Mouse (Mus musculus) v-Abl transformed pro-B cells (cell line): ENCODE measurements at regions not wholly inside any gene's neighbourhood (a gene's known extent, or its start where the extent isn't known, plus 50 kb on each side); places are given as distances from the start of the nearest gene placed in this dataset.

Experiments
- in situ Hi-C, 2 experiments: fragments of 400-800 bp; cut with MboI; formaldehyde crosslinking; loops; one replicate each; pipeline ENCODE4 v1.15.1; 2025; ENCODE audit not compliant: unreplicated experiment in 2 of 2

DNA sequence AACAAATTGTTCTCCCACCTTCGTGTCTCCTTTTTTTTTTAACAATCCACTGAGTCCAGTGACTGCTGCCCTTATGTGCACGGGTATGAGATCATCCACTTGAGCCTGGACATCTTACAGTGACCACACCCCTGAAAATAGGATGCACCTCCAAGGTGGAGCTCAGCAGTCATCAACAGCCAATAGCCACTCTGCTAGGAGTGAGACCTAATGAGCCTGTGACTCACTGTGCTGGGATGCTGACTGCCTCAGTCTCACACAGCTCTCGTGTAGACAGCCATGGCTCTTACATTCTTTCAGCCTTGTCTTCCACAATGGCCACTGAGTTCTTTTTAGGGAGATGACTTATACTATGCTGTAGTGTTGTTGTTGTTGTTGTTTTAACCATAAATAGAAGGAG is 133.7 kb upstream of the Zfp462 start:
- in situ Hi-C loops, result no loop called here

DNA sequence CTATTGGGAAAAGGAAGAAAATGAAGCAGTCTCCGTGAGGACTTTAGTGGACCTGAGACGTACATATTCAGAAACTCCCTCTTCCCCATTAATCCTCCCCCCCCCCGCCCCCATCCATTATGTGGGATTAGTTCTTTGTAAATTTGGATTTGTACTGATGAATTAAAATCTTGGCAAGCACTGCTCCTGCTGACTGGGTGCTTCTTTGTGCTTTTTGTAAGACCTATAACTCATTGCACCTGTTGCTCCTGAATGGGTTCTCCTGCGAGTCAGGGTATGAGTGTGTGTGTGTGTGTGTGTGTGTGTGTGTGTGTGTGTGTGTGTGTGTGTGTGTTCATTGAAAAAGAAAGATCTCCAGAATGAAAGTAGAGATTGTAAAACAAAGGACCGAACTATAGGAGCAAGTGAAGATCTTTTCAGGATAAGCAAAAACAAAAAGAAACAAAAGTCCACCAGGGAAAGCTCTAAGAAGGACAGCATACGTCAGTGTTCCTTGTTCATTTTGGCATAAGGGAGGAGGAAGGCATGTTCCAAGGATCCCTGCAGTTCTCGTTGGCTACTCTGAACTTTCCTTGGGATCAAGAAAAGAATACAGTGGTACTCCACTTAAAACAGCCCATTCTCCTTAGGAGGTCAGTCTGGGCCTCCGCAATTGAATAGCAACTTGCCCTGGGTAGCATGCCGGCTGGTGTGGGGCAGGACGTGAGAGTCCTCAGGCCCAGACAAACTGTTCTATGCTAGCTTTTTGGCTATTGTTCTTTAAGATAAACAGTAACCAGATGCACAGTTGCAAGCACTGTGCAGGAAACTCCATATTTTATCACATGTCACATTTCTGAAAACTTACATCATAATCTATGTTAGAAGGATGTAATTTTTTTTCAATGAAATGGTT is 131.9 kb upstream of the Zfp462 start:
- in situ Hi-C loops, result no loop called here

DNA sequence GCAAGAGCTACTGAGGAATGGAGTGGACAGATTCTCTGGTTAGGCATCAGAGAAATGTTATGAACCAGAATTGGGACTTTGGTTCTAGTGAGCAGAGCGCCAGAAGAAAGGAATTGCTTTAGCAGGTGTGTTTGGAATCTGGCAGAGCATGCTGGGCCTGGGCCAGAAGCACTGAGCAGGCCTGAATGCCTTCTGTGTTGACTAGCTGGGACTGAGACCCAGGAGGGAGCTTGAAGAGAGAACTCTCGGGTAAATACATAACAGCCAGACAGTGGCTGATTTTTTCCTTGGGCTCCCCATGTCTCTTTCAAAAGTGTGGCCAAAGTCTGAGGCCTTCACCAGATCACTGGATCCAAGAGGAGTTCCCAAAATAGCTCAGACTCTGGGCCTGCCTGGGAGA is 107.5 kb upstream of the Zfp462 start:
- in situ Hi-C loops, result no loop called here

DNA sequence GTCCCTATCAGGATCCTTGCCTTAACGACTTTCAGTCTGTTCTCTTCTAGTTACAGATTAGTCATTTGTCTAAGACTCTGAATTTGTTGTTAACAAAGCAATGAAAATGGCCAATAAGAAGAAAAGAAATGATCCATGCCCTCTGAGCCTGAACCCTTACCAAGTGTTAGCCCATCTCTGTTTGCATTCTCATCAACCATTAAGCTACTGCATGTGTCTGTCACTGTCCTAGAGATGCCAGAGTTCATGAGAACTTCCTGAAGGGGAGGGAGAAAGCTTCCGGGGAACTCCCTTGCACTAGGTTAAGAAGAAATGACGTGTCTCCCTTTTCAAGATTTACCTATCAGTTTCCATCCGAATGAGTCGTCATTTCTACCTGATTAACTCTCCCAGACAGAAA is 106.7 kb upstream of the Zfp462 start:
- in situ Hi-C loops, result no loop called here

DNA sequence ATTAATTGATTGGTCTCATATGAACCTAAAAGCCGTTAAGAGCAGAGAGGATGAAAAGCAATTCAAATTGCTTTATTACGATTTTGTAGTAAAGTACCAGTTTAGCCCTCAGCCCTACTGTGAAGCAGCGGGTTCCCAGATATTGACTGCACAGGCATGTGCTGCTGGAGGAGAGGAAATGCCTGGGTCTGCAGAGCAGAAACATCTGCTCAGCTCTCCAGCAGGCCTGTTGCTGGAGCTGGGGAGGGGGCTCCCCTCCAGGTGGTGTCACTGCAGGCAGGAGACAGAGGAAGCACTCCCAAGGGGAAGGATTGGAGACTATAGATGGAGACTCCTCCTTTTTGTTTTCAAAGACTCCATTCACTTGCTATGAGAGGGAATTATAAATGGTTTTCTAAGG is 106.1 kb upstream of the Zfp462 start:
- in situ Hi-C loops, result no loop called here

DNA sequence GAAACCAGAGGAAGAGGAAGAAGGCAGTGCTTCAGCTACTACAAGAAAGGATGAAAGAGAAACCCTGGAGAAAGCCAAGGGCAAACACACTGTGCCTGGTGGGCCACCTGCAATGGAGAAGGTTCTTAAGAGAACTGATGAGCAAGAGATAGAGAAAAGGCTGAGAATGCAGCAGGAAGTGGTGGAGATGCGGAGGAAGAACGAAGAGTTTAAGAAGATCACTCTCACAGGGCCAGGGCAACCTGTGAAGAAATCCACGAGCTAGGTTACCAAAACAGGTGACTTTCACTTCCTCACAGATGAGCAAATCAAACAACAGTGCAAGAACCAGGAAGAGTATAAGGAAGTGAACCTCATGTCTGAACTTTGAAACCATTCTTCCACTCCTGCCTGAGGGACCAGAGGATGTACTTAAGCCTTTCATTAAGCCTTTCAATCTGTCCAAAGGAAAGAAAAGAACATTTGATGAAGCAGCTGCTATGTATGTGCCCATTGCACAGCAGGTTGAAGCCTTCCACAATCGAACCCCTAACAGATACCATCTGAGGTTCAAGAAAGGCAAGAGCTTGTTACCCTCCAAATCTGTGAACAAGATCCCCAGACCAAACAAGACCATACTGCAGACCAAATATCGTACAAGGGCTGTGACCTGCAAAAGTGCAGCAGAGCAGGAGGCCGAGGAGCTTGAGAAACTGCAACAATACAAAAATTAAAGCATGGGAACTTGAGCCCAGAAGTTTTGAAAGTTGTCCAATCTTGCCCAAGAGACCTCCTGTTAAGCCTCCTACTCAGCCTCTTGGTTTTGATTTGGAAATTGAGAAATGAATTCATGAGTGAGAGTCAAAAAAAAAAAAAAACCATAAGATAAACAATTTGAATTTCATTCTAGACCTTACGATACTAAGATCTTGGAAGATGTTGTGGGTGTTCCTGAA is 91.6 kb upstream of the Zfp462 start:
- in situ Hi-C loops, result no loop called here

DNA sequence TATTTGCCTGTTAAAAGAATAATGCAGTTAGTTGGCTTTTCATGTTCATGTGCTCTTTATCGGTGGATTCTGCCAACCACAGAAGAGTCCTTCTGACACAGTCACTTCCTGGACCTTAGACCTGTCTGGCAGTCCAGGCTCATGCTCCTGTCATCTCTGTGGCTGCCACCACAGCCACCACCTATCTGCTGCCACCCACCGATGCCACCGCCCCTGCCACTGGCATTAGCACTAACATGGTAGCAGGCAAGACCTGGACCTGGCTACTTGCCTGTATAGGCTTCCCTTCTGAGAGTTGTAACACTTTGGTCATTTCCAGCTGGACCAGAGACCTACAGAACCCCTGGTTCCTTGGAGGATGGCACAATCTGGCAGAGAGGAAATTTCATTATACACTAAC is 86.2 kb upstream of the Zfp462 start:
- in situ Hi-C loops, result no loop called here

DNA sequence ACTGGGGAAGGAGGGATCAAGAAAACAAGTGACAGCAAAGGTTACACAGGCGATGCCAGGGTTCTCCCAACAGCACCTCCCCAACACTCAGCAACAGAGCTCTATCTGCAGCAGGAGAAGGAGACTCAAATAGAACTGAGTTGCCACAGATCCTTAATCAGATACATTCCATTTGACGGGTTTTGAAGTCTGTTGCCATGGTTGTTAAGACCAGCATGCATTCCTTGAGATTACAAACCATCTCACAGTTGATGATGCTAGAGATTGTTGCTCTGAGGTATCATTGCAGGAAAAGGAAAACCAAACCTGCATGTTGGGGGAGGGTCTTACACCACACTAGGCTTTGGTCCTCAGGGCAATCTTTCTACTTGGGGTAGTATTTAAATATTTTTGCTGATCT is 78.8 kb upstream of the Zfp462 start:
- in situ Hi-C loops, result no loop called here

DNA sequence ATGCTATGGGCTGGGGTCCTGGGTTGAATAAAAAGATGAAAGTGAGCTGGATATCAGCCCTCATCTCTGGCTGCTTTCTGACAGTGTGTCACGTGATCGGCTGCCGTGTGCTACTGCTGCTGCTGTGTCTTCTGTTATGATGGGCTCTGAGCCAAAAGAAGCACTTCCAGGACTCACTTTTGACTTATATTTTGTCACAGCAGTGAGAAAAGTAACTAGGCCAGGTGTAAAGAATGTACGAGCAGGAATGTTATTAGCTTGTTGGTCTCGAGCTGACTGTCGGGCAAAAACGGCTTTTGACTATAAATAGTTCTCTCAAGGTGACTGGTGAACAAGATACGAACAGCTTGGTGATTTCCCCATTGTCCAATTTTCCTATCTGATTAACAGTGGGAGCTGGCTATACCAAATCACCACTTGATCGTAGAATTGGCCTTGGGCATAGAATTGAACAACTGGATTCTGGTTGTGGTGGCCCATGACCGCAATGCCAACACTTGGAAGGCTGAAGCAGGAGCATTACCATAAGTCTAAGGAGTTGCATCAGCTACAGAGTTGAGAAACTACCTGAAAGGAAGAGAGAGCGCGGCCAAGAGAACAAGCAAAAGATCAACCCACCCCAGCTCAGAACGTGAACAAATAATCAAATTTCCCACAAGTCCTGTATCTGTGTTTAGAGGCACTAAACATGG is 70.6 kb upstream of the Zfp462 start:
- in situ Hi-C loops, result no loop called here

DNA sequence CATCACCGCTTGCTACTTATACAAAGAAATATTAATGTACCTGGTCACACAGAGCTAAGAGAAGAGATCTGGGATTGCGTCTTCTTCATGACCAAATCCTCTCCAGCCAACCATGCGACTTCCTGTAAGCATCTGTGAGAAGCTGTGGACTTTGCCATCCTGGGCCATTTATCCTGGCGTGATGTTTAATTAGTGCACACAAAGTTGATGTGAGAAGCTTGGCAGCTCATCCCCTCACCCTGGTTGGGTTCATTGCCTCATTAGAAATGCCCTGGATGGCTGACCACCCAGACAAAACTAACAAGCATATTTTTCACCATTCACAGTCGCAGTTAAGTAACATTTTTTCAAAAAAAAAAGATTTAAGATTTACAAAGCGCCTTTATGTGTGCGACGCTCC is 69.3 kb upstream of the Zfp462 start:
- in situ Hi-C loops, result no loop called here

DNA sequence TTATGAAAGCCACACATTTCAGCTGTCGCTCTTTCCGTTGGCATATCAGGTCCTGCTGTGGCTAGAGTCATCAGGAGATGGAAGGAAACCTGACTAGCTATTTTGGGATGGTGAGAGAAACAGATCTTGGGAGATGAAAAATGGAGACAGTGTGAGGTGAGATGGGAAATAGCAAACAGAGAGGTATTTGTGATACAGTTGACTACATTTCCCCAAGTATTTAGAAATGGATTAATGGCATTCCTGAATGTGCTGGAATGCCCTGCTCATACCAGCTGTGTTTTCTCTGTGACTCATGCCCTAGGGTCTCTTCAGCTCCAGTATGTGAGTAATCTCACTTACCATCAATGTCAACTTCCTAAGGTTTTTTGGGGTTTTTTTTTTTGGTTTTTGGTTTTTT is 67.5 kb upstream of the Zfp462 start:
- in situ Hi-C loops, result no loop called here

DNA sequence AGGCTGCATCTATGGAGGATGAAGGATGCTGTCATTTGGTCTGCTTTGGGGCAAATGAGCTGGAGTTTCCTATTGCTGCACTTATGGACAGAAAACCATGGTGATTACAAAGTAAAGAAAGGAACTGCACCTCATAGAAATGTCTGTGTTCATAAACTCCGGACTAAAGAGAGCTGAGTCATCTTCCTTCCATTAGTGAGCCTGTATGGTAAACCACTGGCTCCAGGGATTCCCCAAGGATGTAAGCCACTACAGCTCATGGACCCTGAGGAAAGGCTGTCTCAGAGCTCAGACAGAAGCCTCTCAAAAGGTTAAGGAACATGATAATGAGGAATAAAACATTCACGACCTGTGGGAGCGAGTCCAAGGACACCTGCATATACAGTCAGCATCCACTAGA is 66.3 kb upstream of the Zfp462 start:
- in situ Hi-C loops, result no loop called here

DNA sequence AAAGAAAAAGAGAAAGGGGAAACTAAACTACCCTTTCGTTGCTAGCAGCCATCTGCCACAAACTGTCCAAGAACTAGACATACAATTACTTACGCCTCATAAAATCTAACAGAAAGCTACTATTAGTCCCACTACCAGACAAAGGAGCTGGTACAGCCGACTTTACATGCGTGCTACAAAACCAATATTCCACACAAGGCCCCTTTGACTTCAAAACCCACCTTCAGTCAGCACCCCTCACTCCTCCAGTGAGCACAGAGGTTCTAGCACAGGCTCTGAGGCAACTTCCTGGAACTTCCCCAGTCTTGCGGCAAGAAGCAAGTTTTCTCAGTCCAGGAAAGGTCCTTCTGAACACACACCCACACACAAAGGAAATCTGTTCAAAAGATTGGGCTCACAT is 51.6 kb upstream of the Zfp462 start:
- in situ Hi-C loops, result no loop called here
